Mouse (Mus musculus) liver, embryonic 11.5 days (tissue): Measurements from ENCODE around the gene Pknox2. TPM values are rescaled to one million over a fixed set of nuclear protein-coding genes. Genes with fewer than 3 reads are reported as not detected.

Experiments used
- ATAC-seq: fragments of 200-750 bp; cut with Nextera tagmentation; replicated peaks from 2 replicates; pipeline ENCODE4 v1.8.0; 2017; ENCODE audit warnings: moderate number of reproducible peaks, mild to moderate bottlenecking, moderate TSS enrichment, moderate library complexity; ENCODE audit not compliant: low FRiP score
- DNase-seq: peaks from one replicate; pipeline ENCODE4 v3.0.0-alpha.2; 2017; ENCODE audit warnings: low spot score
- H3K27ac ChIP-seq: fragments of 300-500 bp; sonication (generic); 2 replicates; pipeline ENCODE4 v1.5.1; 2014; ENCODE audit warnings: mild to moderate bottlenecking, low read depth, low read length, control low read depth
- H3K27me3 ChIP-seq: fragments of 300-500 bp; sonication (generic); replicated peaks from 2 replicates; pipeline ENCODE4 v1.6.1; 2014; ENCODE audit warnings: low read length, mixed read lengths; ENCODE audit not compliant: control insufficient read depth, insufficient read depth
- H3K36me3 ChIP-seq: fragments of 300-500 bp; sonication (generic); 2 replicates; pipeline ENCODE4 v1.6.1; 2014; ENCODE audit warnings: mild to moderate bottlenecking, low read length, moderate library complexity, mixed read lengths; ENCODE audit not compliant: control insufficient read depth, insufficient read depth
- H3K4me1 ChIP-seq: fragments of 300-500 bp; sonication (generic); replicated peaks from 2 replicates; pipeline ENCODE4 v1.6.1; 2014; ENCODE audit warnings: low read length, mixed read lengths; ENCODE audit not compliant: control insufficient read depth, insufficient read depth
- H3K4me2 ChIP-seq: fragments of 300-500 bp; sonication (generic); 2 replicates; pipeline ENCODE4 v1.6.1; 2014; ENCODE audit warnings: mild to moderate bottlenecking, control low read depth, moderate library complexity
- H3K4me3 ChIP-seq: fragments of 300-500 bp; sonication (generic); 2 replicates; pipeline ENCODE4 v1.5.1; 2014; ENCODE audit warnings: low read depth, low read length, control low read depth
- H3K9ac ChIP-seq: fragments of 300-500 bp; sonication (generic); 2 replicates; pipeline ENCODE4 v1.6.1; 2014; ENCODE audit warnings: low read depth, low read length, control low read depth
- H3K9me3 ChIP-seq: fragments of 300-500 bp; sonication (generic); 2 replicates; pipeline ENCODE4 v1.6.1; 2016; ENCODE audit warnings: low read length, inconsistent platforms, mixed read lengths; ENCODE audit not compliant: control insufficient read depth
- WGBS: fragments of 180-500 bp; shearing (Covaris S2); extraction: QIAGEN DNeasy Blood & Tissue Kit; methylation state at CpG from one replicate; pipeline ENCODE4 v1.1.7; 2014; 5-methylcytosine and 5-hydroxymethylcytosine counted together
- polyA plus RNA-seq: library from polyadenylated mRNA; unstranded; fragments of >200 nt; fragmentation: Nextera tagmentation; extraction: Ambion mirVana; gene quantifications from 2 replicates; pipeline ENCODE4 v1.2.1, GENCODE M21; 2014

Gene Pknox2
- polyA plus RNA-seq, 1 experiment from 2014 or later, result 2.9 TPM

- Histone ChIP-seq H3K9me3 (no peaks in the 10 kb centered on the region), H3K9ac (no peak overlapping the region), H3K36me3 (no peaks in the 10 kb centered on the region), H3K27ac (no peak overlapping the region), H3K4me3 (no peak overlapping the region), H3K27me3 (no peaks in the 10 kb centered on the region), H3K4me2 (no peak overlapping the region), H3K4me1 (no peaks in the 10 kb centered on the region)
- WGBS, result 55% methylated on average over 13 of the region's 13 CpGs
- DNase-seq (no peak), ATAC-seq (no peak)
Observed at GRCm38 (mm10) chr9:36990626-36991368, 156.4 kb downstream of the Pknox2 start.

GRCm38 (mm10) chr9:36989991-36990390 is 157.2 kb downstream of the Pknox2 start:
- Histone ChIP-seq H3K27ac (no peak overlapping the region), H3K4me1 (no peaks in the 10 kb centered on the region), H3K9me3 (no peaks in the 10 kb centered on the region), H3K4me2 (no peak overlapping the region), H3K4me3 (no peak overlapping the region), H3K36me3 (no peaks in the 10 kb centered on the region), H3K27me3 (no peaks in the 10 kb centered on the region), H3K9ac (no peak overlapping the region)
- 83% methylated on average over 3 of the region's 3 CpGs for WGBS
- no peak for ATAC-seq
- DNase-seq, result no peak

GRCm38 (mm10) chr9:36985233-36985632 is 162.0 kb downstream of the Pknox2 start:
- Histone ChIP-seq H3K27me3 (no peaks in the 10 kb centered on the region), H3K9me3 (no peaks in the 10 kb centered on the region), H3K4me2 (no peak overlapping the region), H3K4me1 (no peaks in the 10 kb centered on the region), H3K36me3 (no peaks in the 10 kb centered on the region), H3K27ac (no peak overlapping the region), H3K4me3 (no peak overlapping the region), H3K9ac (no peak overlapping the region)
- DNase-seq (no peak), ATAC-seq (no peak)
- 78% methylated on average over 9 of the region's 9 CpGs for WGBS

- no peak for ATAC-seq
- no peaks in the 10 kb centered on the region for H3K9me3 ChIP-seq
- no peaks in the 10 kb centered on the region for H3K4me1 ChIP-seq
- WGBS, result 33% methylated on average over 11 of the region's 11 CpGs
- no peak for DNase-seq
- no peaks in the 10 kb centered on the region for H3K27me3 ChIP-seq
- no peak overlapping the region for H3K4me3 ChIP-seq
- no peak overlapping the region for H3K27ac ChIP-seq
- H3K36me3 ChIP-seq, result no peaks in the 10 kb centered on the region
- no peak overlapping the region for H3K9ac ChIP-seq
- H3K4me2 ChIP-seq, result no peak overlapping the region
Observed at GRCm38 (mm10) chr9:36976596-36977362, 170.4 kb downstream of the Pknox2 start.

GRCm38 (mm10) chr9:36973486-36974227 is 173.6 kb downstream of the Pknox2 start:
- Histone ChIP-seq H3K27ac (no peak overlapping the region), H3K4me2 (no peak overlapping the region), H3K36me3 (no peaks in the 10 kb centered on the region), H3K4me3 (no peak overlapping the region), H3K4me1 (no peaks in the 10 kb centered on the region), H3K9me3 (no peaks in the 10 kb centered on the region), H3K27me3 (no peaks in the 10 kb centered on the region), H3K9ac (no peak overlapping the region)
- ATAC-seq (no peak), DNase-seq (no peak)
- WGBS, result 61% methylated on average over 11 of the region's 11 CpGs

- Histone ChIP-seq H3K27me3 (no peaks in the 10 kb centered on the region; the same call in 1 of the 2 replicates), H3K4me1 (no peaks in the 10 kb centered on the region), H3K4me2 (no peak overlapping the region), H3K9ac (no peak overlapping the region), H3K9me3 (no peaks in the 10 kb centered on the region), H3K27ac (no peak overlapping the region), H3K4me3 (no peak overlapping the region), H3K36me3 (no peaks in the 10 kb centered on the region)
- WGBS, result 50% methylated on average over 3 of the region's 3 CpGs
- no peak for ATAC-seq
- no peak for DNase-seq
Observed at GRCm38 (mm10) chr9:36972089-36972488, 175.1 kb downstream of the Pknox2 start.

- WGBS, result 21% methylated on average over 3 of the region's 3 CpGs
- H3K36me3 ChIP-seq, result no peaks in the 10 kb centered on the region
- H3K4me2 ChIP-seq, result no peak overlapping the region
Observed at GRCm38 (mm10) chr9:36971066-36971465, 176.1 kb downstream of the Pknox2 start.

GRCm38 (mm10) chr9:36970651-36971050 is 176.6 kb downstream of the Pknox2 start:
- H3K27me3 ChIP-seq, result peaks cover 2% of the 10 kb centered on the region; the same call in 1 of the 2 replicates
- no peak overlapping the region for H3K9ac ChIP-seq
- no peak overlapping the region for H3K4me3 ChIP-seq
- no peaks in the 10 kb centered on the region for H3K9me3 ChIP-seq
- 10% methylated on average over 5 of the region's 5 CpGs for WGBS
- ATAC-seq (no peak), DNase-seq (no peak)
- no peak overlapping the region for H3K4me2 ChIP-seq
- no peak overlapping the region for H3K27ac ChIP-seq
- H3K36me3 ChIP-seq, result no peaks in the 10 kb centered on the region
- no peaks in the 10 kb centered on the region for H3K4me1 ChIP-seq

More at GRCm38 (mm10) chr9:36971066-36971465, 176.1 kb downstream of the Pknox2 start:
- Histone ChIP-seq H3K9me3 (no peaks in the 10 kb centered on the region), H3K4me3 (no peak overlapping the region), H3K9ac (no peak overlapping the region), H3K4me1 (no peaks in the 10 kb centered on the region), H3K27me3 (peaks cover 2% of the 10 kb centered on the region; the same call in 1 of the 2 replicates), H3K27ac (no peak overlapping the region)
- ATAC-seq (no peak), DNase-seq (no peak)
